Mouse (Mus musculus) adrenal gland, adult (tissue): ENCODE results near the gene Ptpru.

Experiments used
- DNase-seq, 2 experiments: peaks; one replicate each; pipeline ENCODE4 v3.0.0; 2022 to 2023; ENCODE audit warnings: low spot score in 1 of 2; ENCODE audit not compliant: inconsistent age in 2 of 2

Gene Ptpru

DNA sequence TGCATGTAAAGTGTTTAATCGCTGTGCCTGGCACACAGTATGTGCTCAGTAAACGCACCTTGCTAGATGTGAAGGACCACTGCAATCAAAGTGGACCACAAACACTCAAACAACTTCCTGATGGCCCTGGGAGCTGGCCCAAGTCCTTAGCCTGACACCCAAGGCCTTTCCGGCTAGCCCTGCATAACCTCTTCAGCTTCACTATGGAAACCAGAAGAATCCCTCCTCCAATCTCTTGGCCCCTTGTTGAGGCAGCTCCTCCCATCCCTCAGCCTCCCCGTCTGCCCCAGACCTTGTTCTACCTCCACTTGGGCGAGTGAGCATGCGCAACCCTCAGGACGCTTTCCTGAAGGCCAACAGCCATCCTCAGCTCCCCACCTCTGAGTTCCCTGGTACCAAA is 51.3 kb downstream of the Ptpru start:
- no peak for DNase-seq

GRCm38 (mm10) chr4:131784034-131784433 is 54.1 kb downstream of the Ptpru start:
- DNase-seq, result peak; percentile 33 to 72

DNA sequence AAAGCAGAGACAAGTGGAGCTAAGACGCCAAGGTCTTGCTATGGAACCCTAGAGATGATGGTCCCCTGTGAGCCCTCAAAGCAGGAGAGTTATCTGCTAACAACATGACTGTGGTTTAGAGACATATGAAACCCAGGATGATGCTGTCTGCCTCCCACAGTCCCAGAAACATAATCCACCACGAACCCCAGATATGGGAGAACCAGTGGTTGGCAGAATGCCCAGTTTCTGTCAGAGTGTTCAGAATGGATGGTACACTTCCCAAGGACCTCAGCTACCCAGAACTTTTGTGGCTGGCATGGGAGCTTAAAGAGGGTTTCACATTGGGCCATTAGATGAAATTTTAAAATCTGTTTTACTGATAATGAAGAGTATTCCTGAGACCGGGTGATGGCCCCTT is 57.1 kb downstream of the Ptpru start:
- peak; percentile 61 to 80 for DNase-seq

DNA sequence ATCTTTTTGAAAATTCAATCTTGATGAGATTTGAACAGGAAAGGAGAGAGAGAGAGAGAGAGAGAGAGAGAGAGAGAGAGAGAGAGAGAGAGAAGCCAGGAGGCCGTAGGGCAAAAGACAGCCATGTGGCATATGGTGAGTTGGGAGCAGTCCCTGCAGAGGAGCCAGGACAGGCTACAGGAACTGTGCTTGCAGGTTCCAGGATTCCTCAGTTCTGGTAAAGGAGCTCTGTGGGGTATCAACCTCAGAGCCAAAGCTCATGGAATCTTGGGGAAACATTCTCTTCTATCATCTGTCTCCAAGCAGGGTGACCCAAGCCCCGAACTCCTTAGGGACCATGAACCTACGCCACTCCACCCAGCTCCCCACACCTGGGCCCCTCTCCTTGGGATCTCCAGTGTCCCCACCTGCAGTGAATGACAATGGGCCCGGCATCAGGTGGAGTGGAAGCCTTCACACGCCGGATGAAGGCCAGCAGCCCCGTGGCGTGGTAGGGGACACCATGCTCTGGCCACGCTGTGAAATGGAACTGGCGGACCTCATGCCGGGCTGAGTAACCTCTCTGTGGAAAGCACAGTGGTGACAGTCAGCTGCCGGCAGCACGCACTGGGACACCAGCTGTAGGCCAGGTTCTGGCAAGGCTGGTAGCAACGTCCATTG is 59.3 kb downstream of the Ptpru start:
- no peak for DNase-seq

DNA sequence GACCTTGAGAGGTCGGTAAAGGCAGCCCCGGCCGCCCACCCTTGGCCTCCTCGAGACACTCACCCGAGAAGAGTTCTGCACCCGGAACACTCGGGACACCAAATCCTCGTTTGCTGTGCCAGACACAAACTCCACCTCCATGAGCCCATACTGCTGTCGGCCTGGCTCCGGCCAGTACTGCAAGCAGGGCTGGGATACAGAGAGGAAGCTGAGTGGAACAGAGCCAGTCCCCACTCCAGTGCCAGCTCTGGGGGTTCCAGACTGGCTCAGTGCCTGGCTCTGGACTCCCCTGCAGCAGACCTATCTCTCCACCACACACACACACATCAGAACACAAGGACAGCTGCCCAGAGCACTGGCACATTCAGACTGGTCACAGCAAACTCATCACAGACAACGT is 66.7 kb downstream of the Ptpru start:
- DNase-seq, result peak; percentile 36 to 54

DNA sequence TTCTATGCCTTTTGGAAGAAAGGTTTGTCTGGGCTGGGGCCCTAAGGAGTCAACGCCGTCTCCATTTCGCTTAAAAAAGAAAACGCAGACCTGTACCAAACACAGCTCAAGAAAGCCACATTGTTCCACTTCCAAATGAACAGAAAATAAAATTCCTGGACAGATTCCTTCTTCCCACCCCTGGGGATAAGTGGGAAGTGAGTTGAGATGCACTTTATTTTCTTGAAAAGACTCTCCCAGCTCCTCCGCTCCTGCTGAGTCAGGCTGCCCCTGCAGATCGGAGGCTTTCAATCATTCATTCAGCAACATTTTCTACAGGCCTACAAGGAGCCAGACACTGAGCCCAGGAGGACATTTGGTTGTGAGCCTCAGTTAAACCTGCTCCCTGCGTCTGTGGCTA is 74.2 kb downstream of the Ptpru start:
- no peak for DNase-seq

DNA sequence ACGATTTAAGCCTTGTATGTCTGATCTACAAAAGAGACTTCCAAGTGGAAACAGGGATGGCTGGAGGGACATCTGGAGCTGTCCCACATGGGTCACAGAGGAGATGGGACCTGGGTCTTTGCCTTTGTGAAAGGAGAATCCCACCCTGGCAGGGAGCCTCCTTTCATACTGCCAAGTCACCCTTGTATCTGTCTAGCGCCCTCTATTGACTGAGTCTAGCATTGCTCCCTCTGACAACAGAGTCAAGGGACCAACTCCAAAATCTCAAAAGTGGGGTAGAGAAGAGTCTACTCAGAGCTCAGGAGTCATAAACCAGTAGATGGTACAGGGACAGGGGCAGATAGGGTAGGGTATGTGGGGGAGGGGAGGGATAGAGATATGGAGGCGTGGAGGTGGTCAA is 74.6 kb downstream of the Ptpru start:
- DNase-seq, result peak in 1 of 2 experiments; percentile 63

DNA sequence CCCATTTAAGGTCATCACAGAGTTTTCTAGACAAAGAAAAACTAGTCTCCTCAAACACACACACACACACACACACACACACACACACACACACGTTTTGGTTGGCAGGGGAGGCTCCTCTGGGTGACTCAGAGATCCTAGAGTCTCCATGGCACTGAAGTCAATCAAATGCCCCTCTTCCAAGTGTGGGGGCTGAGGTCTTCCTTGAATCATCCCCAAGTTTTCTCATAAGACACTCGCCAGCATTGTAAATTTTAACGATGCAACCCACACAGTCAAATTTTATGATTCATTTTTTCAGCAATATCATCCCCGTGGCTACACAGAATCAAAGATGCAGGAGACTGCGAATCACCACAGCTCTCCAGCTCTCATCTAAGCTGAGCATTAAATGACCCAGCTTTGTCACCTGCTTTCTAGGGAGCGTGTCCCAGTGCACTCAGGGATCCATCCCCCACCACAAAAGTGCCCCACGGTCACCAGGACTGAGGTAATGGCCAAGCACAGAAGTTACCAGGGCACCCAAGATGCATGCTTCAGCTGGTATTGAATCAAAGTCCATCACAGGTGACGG is 75.8 kb downstream of the Ptpru start:
- no peak for DNase-seq

DNA sequence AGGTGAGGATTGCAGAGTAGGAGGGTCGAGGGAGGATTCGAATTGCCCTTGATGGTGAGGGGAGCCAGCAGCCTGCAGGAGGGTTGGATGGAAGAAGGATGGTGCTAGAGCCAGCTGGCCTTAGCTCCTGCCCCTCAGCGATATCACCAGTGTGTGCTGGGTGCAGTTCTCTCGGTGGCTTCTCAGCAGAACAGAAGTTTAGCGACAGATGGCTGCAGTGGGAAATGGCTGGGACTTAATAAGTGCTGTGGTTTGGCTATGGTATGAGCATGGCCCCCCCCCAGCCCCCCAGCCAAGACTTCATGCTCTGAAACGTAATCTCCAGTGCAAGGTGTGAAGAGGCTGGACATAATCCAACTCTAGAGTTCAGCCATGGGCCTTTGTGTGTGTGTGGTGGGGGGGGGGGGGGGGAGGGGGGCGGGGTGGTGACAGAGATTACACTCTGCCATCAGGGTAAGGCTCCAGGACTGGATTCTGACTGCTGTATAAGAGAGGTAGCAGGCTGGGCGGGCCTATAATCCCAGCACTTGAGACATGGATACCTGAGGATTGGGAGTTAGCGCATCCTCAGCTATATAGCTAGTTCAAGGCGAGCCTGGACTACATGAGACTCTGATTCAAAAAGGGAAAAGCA is 85.8 kb downstream of the Ptpru start:
- DNase-seq, result no peak

GRCm38 (mm10) chr4:131751561-131751960 is 86.5 kb downstream of the Ptpru start:
- DNase-seq, result no peak

- no peak for DNase-seq
These were observed 88.3 kb downstream of the Ptpru start for GRCm38 (mm10) chr4:131749802-131750201.

DNA sequence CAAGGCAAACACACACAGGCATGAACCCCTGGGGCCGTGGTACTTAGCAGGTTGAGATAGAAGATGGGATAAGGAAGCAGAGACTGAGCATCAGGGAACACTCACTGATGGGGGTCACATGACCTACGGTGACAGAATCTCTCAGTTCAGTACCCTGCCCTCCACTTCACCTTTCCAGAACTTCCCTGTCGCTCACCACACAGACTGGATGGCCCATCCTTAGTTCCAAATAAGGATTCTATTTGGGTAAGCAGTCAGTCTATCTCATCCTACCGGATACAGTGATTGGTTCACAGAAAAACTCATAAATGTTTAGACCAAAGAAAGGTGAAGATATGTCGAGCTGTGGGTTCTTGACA is 93.4 kb downstream of the Ptpru start:
- no peak for DNase-seq

GRCm38 (mm10) chr4:131743831-131744684 is 94.0 kb downstream of the Ptpru start:
- peak; percentile 71 to 81 for DNase-seq

GRCm38 (mm10) chr4:131743031-131743430 is 95.1 kb downstream of the Ptpru start:
- no peak for DNase-seq

DNA sequence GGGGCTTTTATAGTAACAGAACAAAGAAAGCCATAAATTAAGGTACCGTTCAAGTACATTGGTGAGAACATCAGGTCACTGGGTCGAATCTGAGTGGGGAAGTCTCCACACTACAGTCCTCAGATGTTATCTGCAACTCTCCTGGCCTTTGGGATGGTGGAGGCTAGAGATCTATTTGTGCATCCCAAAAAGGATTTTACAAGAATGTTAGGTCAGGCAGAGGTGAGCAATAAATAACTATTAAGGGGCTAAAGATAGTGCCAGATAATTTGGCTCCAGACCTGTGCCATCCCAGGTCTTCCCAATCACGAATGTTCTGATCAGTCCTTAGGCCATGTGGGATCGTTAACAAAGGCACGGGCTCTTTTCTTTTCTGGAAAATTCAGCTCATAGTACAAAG is 97.5 kb downstream of the Ptpru start:
- DNase-seq, result peak; percentile 18 to 44

DNA sequence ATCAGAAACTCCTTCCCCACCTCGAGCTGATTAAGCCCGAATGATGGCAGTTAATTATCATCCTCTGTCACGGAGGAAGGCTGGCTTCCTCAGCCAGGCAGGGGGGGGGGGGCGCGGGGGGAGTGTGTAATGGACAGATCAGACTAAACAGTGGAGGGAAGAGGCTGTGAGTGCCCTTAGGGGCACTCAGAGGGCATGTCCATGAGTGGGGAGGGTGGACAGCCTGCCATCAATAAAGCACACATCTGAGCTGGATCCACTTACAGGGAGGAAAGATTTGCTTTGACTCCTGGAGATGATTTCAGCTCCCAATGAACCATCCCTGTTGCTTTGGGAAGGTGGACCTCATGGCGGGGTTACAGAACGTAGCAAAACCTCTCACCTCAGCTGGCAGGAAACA is 109.5 kb downstream of the Ptpru start:
- DNase-seq, result no peak

DNA sequence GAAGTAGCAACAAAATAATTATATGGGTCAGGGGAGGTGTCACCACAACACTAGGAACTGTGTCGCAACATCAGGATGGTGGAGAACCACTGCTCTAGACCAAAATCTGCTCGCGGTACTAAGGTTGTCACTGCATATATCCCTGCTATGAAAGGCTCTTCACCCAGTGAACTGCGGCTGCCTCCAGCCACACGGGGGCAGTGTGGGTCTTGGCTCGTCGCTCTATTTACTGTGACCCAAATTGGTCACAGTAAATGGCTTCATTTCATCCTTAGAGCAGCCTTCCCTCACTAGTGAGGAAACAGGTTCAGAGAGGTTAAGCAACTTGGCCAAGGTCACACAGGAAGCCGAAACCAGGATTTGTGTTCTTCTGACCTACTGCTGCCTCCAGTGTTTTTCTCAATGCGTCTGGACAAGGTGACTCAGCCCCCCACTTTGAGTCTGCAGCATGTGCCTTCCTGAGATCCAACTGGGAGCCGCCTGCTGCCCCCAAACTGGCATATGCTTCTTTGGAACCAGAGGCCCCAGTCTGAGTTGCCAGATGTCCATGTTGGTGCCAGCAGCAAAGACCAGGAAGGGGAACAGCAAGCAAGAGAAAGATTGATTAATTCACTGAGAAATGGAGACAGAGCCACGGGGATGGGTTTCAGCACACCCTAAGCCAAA is 114.5 kb downstream of the Ptpru start:
- DNase-seq, result peak; percentile 79 to 89

DNA sequence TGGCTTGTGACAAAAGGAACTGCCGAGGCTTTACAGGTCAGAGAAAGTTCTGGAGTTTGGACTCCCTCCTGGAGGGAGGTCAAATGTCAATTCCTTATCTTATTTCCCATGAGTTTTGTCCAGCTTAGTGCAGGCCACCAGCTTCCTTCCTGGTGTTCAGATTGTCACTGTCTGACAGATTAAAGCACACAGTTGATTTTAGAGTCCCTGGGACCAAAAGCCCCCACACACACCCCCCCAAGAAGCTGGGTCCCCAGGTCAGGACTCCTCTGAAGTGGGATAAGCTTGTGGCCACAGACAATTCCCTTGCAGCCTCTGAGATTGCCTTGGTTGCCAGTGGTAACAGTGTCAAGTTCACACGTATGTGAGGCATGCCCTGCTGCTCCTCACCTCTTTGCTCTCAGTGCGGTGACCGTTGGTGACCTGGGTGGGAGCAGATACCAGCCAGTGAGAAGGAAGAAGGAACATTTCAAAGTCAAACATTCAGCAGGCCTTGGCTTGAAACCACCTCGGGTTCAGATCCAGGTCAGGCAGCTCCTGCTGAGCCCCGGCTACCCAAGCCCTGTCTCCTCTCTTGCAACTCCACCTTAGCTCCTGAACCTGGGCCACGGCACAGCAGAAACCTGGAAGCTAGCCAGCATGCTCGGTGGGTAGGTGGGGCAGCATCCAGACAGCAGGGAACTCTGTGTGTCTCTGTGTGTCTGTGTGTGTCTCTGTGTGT is 115.8 kb downstream of the Ptpru start:
- peak; percentile 71 to 75 for DNase-seq

DNA sequence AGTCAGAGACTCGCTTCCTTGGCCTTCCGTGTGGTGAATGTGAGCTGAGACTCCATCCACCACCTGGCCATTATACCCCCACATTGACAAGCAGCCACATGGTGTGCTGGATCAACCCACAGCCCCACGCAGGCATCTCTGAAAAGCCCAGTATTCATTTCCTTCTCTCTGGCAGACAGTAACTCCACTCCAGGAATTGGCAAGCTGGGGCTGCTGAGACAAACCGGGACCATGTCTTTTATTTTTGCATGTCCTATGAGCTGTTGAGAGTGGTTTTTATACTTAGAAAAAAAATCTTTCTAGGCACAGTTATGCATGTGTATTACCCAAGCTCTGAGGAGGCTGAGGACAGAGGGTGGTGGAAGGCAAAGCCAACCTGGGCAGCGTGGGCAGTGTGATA is 118.9 kb downstream of the Ptpru start:
- no peak for DNase-seq
